Mouse (Mus musculus) lung, postnatal 36 days (tissue): ENCODE results near the gene Wdfy2.

Experiments
- DNase-seq: peaks from one replicate; pipeline ENCODE4 v3.0.0; 2022; ENCODE audit warnings: mixed read lengths

The Wdfy2 gene

GRCm38 (mm10) chr14:62939435-62939834 is 102.0 kb downstream of the Wdfy2 start:
- DNase-seq, result peak; percentile 29

- DNase-seq, result peak; percentile 89
These were observed 103.1 kb downstream of the Wdfy2 start for GRCm38 (mm10) chr14:62940383-62941074.

- DNase-seq, result no peak
These were observed 109.3 kb downstream of the Wdfy2 start for GRCm38 (mm10) chr14:62946794-62947193.

GRCm38 (mm10) chr14:62956091-62956490 is 118.6 kb downstream of the Wdfy2 start:
- DNase-seq, result no peak

- no peak for DNase-seq
These were observed 126.2 kb downstream of the Wdfy2 start for GRCm38 (mm10) chr14:62963632-62964031.

- no peak for DNase-seq
These were observed 127.9 kb downstream of the Wdfy2 start for GRCm38 (mm10) chr14:62965342-62965741.

- DNase-seq, result peak; percentile 60
These were observed 128.5 kb downstream of the Wdfy2 start for GRCm38 (mm10) chr14:62965811-62966520.

GRCm38 (mm10) chr14:62975046-62975445 is 137.6 kb downstream of the Wdfy2 start:
- peak; percentile 86 for DNase-seq

- no peak for DNase-seq
These were observed 142.3 kb downstream of the Wdfy2 start for GRCm38 (mm10) chr14:62979815-62980214.

GRCm38 (mm10) chr14:62984410-62984809 is 146.9 kb downstream of the Wdfy2 start, which contains the start of gene Defb48:
Gene Defb48 (minus strand): TSS chr14:62984510.
- DNase-seq, result no peak

- DNase-seq, result no peak
These were observed 153.8 kb downstream of the Wdfy2 start for GRCm38 (mm10) chr14:62991271-62991670.

- no peak for DNase-seq
These were observed 154.5 kb downstream of the Wdfy2 start for GRCm38 (mm10) chr14:62991849-62992510.

GRCm38 (mm10) chr14:62997777-62998176 is 160.3 kb downstream of the Wdfy2 start, which contains the start of gene Defb47:
Gene Defb47 (plus strand): TSS chr14:62998077.
- no peak for DNase-seq

- no peak for DNase-seq
These were observed 161.5 kb downstream of the Wdfy2 start for GRCm38 (mm10) chr14:62998977-62999376.

- no peak for DNase-seq
These were observed 165.1 kb downstream of the Wdfy2 start for GRCm38 (mm10) chr14:63002588-63002987.
